Mouse (Mus musculus) C2C12 (cell line): ENCODE data around the gene Gtse1.

Experiments
- CTCF ChIP-seq: IDR thresholded peaks from one replicate; pipeline ENCODE4 v1.5.1; 2011; ENCODE audit not compliant: control insufficient read depth, insufficient read depth, insufficient read length
- FOSL1 ChIP-seq: IDR thresholded peaks from one replicate; pipeline ENCODE4 v1.8.0; 2011; ENCODE audit warnings: mild to moderate bottlenecking, low read length; ENCODE audit not compliant: poor library complexity, insufficient read depth, severe bottlenecking
- MAX ChIP-seq: IDR thresholded peaks from one replicate; pipeline ENCODE4 v1.6.1; 2011; ENCODE audit warnings: mild to moderate bottlenecking, control low read depth
- MYOD1 ChIP-seq: IDR thresholded peaks from one replicate; pipeline ENCODE4 v1.6.1; 2011; ENCODE audit warnings: low read depth; ENCODE audit not compliant: control insufficient read depth, insufficient read length
- MYOG ChIP-seq: IDR thresholded peaks from one replicate; pipeline ENCODE4 v1.6.1; 2011; ENCODE audit not compliant: control insufficient read depth, insufficient read length; ENCODE audit errors: extremely low read depth
- USF1 ChIP-seq: IDR thresholded peaks from one replicate; pipeline ENCODE4 v1.6.1; 2011; ENCODE audit warnings: low read depth, mild to moderate bottlenecking, control low read depth, moderate library complexity

- TF ChIP-seq CTCF, result no peak
- no peak for TF ChIP-seq USF1
- TF ChIP-seq FOSL1, result no peak
- TF ChIP-seq MYOD1, result no peak
- no peak for TF ChIP-seq MAX
- no peak for TF ChIP-seq MYOG
These were observed 32.4 kb downstream of the Gtse1 start for GRCm38 (mm10) chr15:85891971-85892370.
